Mouse (Mus musculus): ENCODE results near the gene Adamtsl1. TPM values are rescaled to one million over a fixed set of nuclear protein-coding genes. Genes with fewer than 3 reads are reported as not detected.

Gene Adamtsl1
- polyA plus RNA-seq, 1 experiment from 2014 or later, result 5.3 TPM

DNA sequence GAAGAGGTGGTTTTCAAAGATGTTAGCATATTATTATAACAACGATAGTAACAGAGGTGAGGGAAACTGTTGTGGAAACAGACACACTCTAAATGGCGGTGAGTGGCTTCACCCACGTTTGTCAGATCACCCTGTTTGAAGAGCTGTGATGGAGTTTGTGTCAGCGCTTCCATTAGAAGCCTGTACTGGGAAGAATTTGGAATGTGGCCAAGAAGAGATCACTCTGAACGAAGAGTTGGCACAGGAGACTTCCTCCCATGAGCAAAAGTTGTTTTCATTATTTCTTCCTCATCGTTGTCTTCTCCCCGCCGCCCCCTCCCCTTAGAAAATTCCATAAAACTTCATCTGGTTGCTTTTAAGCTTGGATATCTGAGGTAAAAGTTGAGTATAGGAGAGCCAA lies 340.5 kb downstream of the Adamtsl1 start:
- Histone ChIP-seq H3K27me3 (ENCODE audit: control insufficient read depth, insufficient read depth, low read length) (no peaks in the 10 kb centered on the region), H3K4me2 (ENCODE audit: low read length) (no peak overlapping the region), H3K27ac (replicated peaks; ENCODE audit: low read depth, low read length) (no peak overlapping the region), H3K9ac (replicated peaks; ENCODE audit: low read length) (no peak overlapping the region), H3K4me1 (ENCODE audit: control insufficient read depth, insufficient read depth, low read length) (no peaks in the 10 kb centered on the region), H3K9me3 (ENCODE audit: control insufficient read depth, low read length) (no peaks in the 10 kb centered on the region), H3K4me3 (replicated peaks; ENCODE audit: low read depth, low read length) (no peak overlapping the region), H3K36me3 (ENCODE audit: control insufficient read depth, insufficient read depth, low read length) (no peaks in the 10 kb centered on the region)
- WGBS, result 74% methylated on average over 8 of the region's 8 CpGs
- ATAC-seq (ENCODE audit: low FRiP score, low TSS enrichment) (no peak), DNase-seq (peak; percentile 48)

DNA sequence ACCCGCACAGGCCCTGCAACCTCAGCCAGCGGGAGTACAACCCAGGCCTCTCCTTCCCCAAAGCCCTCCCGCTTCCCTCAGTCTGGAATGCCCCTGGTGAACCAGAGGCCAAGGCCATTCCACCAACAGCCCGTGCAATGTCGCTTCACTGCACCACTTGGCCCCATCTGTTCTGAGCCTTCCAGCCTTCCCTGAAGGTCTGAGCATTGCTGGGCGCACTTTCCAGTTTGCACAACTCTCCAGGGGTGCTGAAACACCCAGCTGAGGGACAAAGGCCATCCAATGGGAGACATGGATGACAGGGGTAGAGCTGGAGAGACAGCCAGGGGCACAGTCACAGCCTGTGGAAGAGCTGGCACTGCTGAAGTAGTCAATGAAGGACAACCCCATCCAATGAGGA lies 365.4 kb downstream of the Adamtsl1 start:
- no peak overlapping the region for H3K4me2 ChIP-seq (ENCODE audit: low read length)
- H3K9me3 ChIP-seq (ENCODE audit: control insufficient read depth, low read length), result no peaks in the 10 kb centered on the region
- DNase-seq (no peak), ATAC-seq (ENCODE audit: low FRiP score, low TSS enrichment) (no peak)
- no peak overlapping the region for H3K27ac ChIP-seq (replicated peaks; ENCODE audit: low read depth, low read length)
- H3K36me3 ChIP-seq (ENCODE audit: control insufficient read depth, insufficient read depth, low read length), result no peaks in the 10 kb centered on the region
- no peak overlapping the region for H3K4me3 ChIP-seq (replicated peaks; ENCODE audit: low read depth, low read length)
- no peak overlapping the region for H3K9ac ChIP-seq (replicated peaks; ENCODE audit: low read length)
- no peaks in the 10 kb centered on the region for H3K4me1 ChIP-seq (ENCODE audit: control insufficient read depth, insufficient read depth, low read length)
- 80% methylated on average over 6 of the region's 6 CpGs for WGBS
- no peaks in the 10 kb centered on the region for H3K27me3 ChIP-seq (ENCODE audit: control insufficient read depth, insufficient read depth, low read length)

DNA sequence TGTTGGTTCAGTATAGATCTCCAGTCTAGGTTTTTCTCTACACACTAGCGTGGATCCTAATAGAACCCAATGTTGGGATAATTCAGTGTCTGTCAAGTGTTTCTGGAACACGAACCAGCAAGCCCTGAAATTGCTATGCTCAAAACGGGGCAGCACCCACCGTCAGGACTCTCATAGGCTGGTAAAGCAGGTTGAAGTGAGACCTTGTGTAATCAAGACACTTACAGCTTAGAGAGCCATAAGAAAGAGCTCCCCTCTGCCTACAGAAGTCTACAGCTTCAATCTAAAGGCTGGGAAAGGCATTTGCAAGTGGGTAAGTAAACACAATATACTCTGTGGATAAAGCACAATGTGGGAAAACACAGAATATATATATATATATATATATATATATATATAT lies 367.3 kb downstream of the Adamtsl1 start:
- no peaks in the 10 kb centered on the region for H3K9me3 ChIP-seq (ENCODE audit: control insufficient read depth, low read length)
- no peaks in the 10 kb centered on the region for H3K27me3 ChIP-seq (ENCODE audit: control insufficient read depth, insufficient read depth, low read length)
- no peaks in the 10 kb centered on the region for H3K36me3 ChIP-seq (ENCODE audit: control insufficient read depth, insufficient read depth, low read length)
- no peak overlapping the region for H3K4me3 ChIP-seq (replicated peaks; ENCODE audit: low read depth, low read length)
- H3K27ac ChIP-seq (replicated peaks; ENCODE audit: low read depth, low read length), result no peak overlapping the region
- no peak overlapping the region for H3K9ac ChIP-seq (replicated peaks; ENCODE audit: low read length)
- H3K4me2 ChIP-seq (ENCODE audit: low read length), result no peak overlapping the region
- no peaks in the 10 kb centered on the region for H3K4me1 ChIP-seq (ENCODE audit: control insufficient read depth, insufficient read depth, low read length)
- ATAC-seq (ENCODE audit: low FRiP score, low TSS enrichment) (no peak), DNase-seq (no peak)
- WGBS, result 89% methylated on average over 4 of the region's 4 CpGs

DNA sequence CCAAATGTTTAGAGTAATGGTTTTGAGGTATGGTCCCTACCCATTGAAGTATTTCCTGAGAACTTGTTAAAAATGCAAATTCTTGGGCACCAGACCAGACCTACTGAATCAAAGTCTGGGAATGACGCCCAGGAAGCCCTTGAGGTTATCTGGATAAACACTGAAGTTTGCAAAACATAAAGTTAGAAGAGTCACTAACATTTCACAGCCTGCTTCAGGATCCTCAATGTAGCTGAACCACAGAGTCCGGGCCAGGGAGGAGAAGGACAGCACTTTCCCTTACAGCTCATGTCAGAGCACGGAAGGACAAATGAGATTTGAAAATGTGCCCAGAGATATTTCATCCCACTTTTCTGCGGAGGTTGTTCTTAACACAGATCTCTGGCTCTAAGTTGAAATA lies 370.1 kb downstream of the Adamtsl1 start:
- 93% methylated on average over 4 of the region's 4 CpGs for WGBS
- H3K9ac ChIP-seq (replicated peaks; ENCODE audit: low read length), result no peak overlapping the region
- ATAC-seq (ENCODE audit: low FRiP score, low TSS enrichment) (no peak), DNase-seq (no peak)
- no peaks in the 10 kb centered on the region for H3K27me3 ChIP-seq (ENCODE audit: control insufficient read depth, insufficient read depth, low read length)
- no peak overlapping the region for H3K27ac ChIP-seq (replicated peaks; ENCODE audit: low read depth, low read length)
- H3K4me3 ChIP-seq (replicated peaks; ENCODE audit: low read depth, low read length), result no peak overlapping the region
- H3K4me1 ChIP-seq (ENCODE audit: control insufficient read depth, insufficient read depth, low read length), result no peaks in the 10 kb centered on the region
- H3K9me3 ChIP-seq (ENCODE audit: control insufficient read depth, low read length), result no peaks in the 10 kb centered on the region
- no peak overlapping the region for H3K4me2 ChIP-seq (ENCODE audit: low read length)
- H3K36me3 ChIP-seq (ENCODE audit: control insufficient read depth, insufficient read depth, low read length), result no peaks in the 10 kb centered on the region

DNA sequence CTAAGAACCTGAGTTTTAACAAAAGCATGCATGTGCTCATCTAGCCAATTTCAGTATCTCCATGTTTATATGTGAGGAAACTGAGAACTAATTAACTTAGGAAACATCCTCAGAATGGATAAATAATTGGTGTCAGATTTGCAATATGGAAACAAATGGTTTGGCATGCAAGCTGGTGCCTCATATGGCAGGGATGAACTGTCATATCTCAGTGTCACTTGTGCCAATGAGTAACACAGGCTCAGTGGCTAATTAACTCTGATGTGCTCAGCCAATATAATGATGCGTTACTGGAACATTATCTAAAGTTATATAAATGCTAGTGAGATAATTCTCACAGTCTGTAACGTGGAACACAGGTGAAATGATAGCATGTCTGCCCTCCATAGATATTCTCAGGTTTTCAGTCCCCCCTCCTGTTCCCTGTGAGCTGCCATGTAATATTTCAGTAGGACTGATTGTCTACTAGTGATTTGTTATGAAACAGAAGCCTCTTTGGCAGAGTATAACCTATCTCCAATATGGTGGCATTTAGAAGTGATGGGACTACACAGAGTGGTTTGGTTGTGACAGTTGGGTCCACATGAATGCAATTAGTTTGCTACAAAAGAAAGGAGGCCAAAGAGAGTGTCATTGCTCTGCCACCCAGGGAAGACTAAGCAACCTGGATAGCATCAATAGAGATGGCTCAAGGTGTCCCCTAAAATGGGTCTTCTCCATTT lies 376.1 kb downstream of the Adamtsl1 start:
- no peak for DNase-seq

DNA sequence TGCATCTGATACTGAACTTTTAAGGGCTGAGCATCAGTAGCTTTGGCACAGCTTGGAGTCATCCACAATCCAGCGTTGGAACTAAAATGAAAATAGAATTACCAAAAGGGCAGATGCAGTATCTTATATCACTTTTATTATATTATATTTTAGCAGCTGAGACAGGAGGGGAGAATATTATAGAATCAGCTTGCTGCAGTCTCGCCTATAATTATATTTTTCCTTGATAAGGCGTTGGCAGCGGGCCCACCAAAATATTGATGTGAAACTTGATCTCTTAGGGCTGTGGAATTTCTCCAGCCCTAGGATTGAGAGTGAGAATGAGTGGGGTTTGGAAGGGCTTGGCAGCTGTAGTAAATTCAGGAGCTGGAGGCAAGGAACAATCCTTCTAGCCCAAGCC lies 387.3 kb downstream of the Adamtsl1 start:
- Histone ChIP-seq H3K4me3 (replicated peaks; ENCODE audit: low read depth, low read length) (no peak overlapping the region), H3K36me3 (ENCODE audit: control insufficient read depth, insufficient read depth, low read length) (no peaks in the 10 kb centered on the region), H3K9me3 (ENCODE audit: control insufficient read depth, low read length) (no peaks in the 10 kb centered on the region), H3K4me1 (ENCODE audit: control insufficient read depth, insufficient read depth, low read length) (no peaks in the 10 kb centered on the region), H3K27me3 (ENCODE audit: control insufficient read depth, insufficient read depth, low read length) (no peaks in the 10 kb centered on the region), H3K4me2 (ENCODE audit: low read length) (no peak overlapping the region), H3K27ac (replicated peaks; ENCODE audit: low read depth, low read length) (no peak overlapping the region), H3K9ac (replicated peaks; ENCODE audit: low read length) (no peak overlapping the region)
- 94% methylated on average over 4 of the region's 4 CpGs for WGBS
- ATAC-seq (ENCODE audit: low FRiP score, low TSS enrichment) (no peak), DNase-seq (no peak)

More for the DNA sequence above, 376.1 kb downstream of the Adamtsl1 start:
- Histone ChIP-seq H3K4me1 (ENCODE audit: control insufficient read depth, insufficient read depth, low read length) (no peaks in the 10 kb centered on the region), H3K27ac (replicated peaks; ENCODE audit: low read depth, low read length) (no peak overlapping the region), H3K9ac (replicated peaks; ENCODE audit: low read length) (no peak overlapping the region), H3K4me3 (replicated peaks; ENCODE audit: low read depth, low read length) (no peak overlapping the region), H3K36me3 (ENCODE audit: control insufficient read depth, insufficient read depth, low read length) (no peaks in the 10 kb centered on the region), H3K9me3 (ENCODE audit: control insufficient read depth, low read length) (no peaks in the 10 kb centered on the region), H3K4me2 (ENCODE audit: low read length) (no peak overlapping the region), H3K27me3 (ENCODE audit: control insufficient read depth, insufficient read depth, low read length) (no peaks in the 10 kb centered on the region)
- ATAC-seq (ENCODE audit: low FRiP score, low TSS enrichment), result no peak
- 79% methylated on average over 2 of the region's 2 CpGs for WGBS

DNA sequence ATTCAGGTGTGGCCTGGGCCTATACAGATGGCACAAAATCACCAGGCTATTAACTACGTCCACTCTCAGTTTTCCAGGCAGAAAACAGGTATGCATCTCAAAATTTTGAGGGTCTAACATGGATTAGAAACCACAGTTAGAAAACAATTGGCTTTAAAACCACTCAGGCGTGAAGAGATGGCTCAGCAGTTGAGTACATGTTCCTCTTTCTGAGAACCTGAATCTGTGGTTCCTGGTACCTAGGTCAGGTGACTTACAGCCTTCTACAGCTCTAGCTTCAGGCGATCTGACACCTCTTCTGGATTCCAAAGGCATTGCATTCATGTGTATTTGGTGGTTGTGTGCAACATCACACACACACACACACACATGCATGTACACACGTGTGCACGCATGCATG lies 390.2 kb downstream of the Adamtsl1 start:
- Histone ChIP-seq H3K36me3 (ENCODE audit: control insufficient read depth, insufficient read depth, low read length) (no peaks in the 10 kb centered on the region), H3K27ac (replicated peaks; ENCODE audit: low read depth, low read length) (no peak overlapping the region), H3K4me1 (ENCODE audit: control insufficient read depth, insufficient read depth, low read length) (no peaks in the 10 kb centered on the region), H3K4me3 (replicated peaks; ENCODE audit: low read depth, low read length) (no peak overlapping the region), H3K9ac (replicated peaks; ENCODE audit: low read length) (no peak overlapping the region), H3K27me3 (ENCODE audit: control insufficient read depth, insufficient read depth, low read length) (no peaks in the 10 kb centered on the region), H3K9me3 (ENCODE audit: control insufficient read depth, low read length) (no peaks in the 10 kb centered on the region), H3K4me2 (ENCODE audit: low read length) (no peak overlapping the region)
- DNase-seq (no peak), ATAC-seq (ENCODE audit: low FRiP score, low TSS enrichment) (no peak)
- 87% methylated on average over 5 of the region's 5 CpGs for WGBS

DNA sequence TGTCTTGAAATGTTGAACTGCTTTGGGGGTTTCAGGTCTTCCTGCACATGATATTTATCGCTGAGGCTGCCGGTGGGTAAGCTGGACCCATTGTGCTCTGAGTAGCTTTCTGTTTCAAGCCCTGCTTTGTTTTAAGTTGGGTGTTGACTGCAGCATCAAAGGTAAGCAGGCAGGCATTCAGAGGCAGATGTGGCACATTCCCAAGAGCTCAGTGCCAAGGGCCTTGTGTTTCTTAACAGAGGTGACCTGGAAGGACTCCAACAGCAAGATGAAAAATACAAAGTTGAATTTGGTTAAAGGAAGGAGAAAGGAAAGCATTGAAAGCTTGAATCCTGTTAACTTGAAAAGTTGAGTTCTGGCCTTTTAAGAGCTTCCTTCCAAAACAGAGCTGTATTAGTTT lies 402.1 kb downstream of the Adamtsl1 start:
- no peak overlapping the region for H3K9ac ChIP-seq (replicated peaks; ENCODE audit: low read length)
- H3K27ac ChIP-seq (replicated peaks; ENCODE audit: low read depth, low read length), result no peak overlapping the region
- no peak overlapping the region for H3K4me3 ChIP-seq (replicated peaks; ENCODE audit: low read depth, low read length)
- H3K36me3 ChIP-seq (ENCODE audit: control insufficient read depth, insufficient read depth, low read length), result no peaks in the 10 kb centered on the region
- no peaks in the 10 kb centered on the region for H3K9me3 ChIP-seq (ENCODE audit: control insufficient read depth, low read length)
- H3K27me3 ChIP-seq (ENCODE audit: control insufficient read depth, insufficient read depth, low read length), result no peaks in the 10 kb centered on the region
- WGBS, result 51% methylated on average over 2 of the region's 2 CpGs
- DNase-seq, result peak; percentile 25
- ATAC-seq (ENCODE audit: low FRiP score, low TSS enrichment), result no peak
- H3K4me2 ChIP-seq (ENCODE audit: low read length), result no peak overlapping the region
- no peaks in the 10 kb centered on the region for H3K4me1 ChIP-seq (ENCODE audit: control insufficient read depth, insufficient read depth, low read length)

DNA sequence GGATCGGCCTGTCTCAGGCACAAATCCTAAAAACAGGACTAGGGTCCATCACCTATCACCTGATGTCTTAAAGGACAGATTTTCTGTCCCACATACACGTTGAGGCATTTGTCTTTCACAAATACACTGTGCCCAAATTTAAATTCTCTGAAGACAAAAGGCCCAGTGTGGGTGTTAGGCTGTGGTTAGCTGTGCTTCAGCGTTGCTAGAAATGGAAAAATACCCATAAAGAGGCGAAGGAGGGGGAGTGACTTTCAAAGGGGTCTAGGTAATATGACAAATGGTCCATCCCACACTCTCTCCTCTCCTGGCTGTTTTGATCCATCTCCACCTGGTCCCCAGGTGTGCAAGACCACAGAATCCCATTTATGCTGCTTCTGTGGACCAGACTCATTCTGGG lies 404.4 kb downstream of the Adamtsl1 start:
- 83% methylated on average over 4 of the region's 4 CpGs for WGBS
- no peaks in the 10 kb centered on the region for H3K36me3 ChIP-seq (ENCODE audit: control insufficient read depth, insufficient read depth, low read length)
- H3K4me1 ChIP-seq (ENCODE audit: control insufficient read depth, insufficient read depth, low read length), result no peaks in the 10 kb centered on the region
- ATAC-seq (ENCODE audit: low FRiP score, low TSS enrichment) (no peak), DNase-seq (no peak)
- H3K4me3 ChIP-seq (replicated peaks; ENCODE audit: low read depth, low read length), result no peak overlapping the region
- H3K9ac ChIP-seq (replicated peaks; ENCODE audit: low read length), result no peak overlapping the region
- no peaks in the 10 kb centered on the region for H3K9me3 ChIP-seq (ENCODE audit: control insufficient read depth, low read length)
- no peak overlapping the region for H3K27ac ChIP-seq (replicated peaks; ENCODE audit: low read depth, low read length)
- H3K4me2 ChIP-seq (ENCODE audit: low read length), result no peak overlapping the region
- H3K27me3 ChIP-seq (ENCODE audit: control insufficient read depth, insufficient read depth, low read length), result no peaks in the 10 kb centered on the region
